Mouse (Mus musculus) bone marrow, adult 2 months (tissue): ENCODE results near the gene Nup188. TPM values are rescaled to one million over a fixed set of nuclear protein-coding genes. Genes with fewer than 3 reads are reported as not detected.

Experiments
- H3K27ac ChIP-seq: fragments of 200-500 bp; 2 replicates; pipeline ENCODE4 v1.5.1; 2012; ENCODE audit warnings: low read depth, mild to moderate bottlenecking, control low read depth, inconsistent platforms, low read length; ENCODE audit not compliant: control insufficient read depth, poor library complexity, insufficient read depth
- H3K4me1 ChIP-seq: fragments of 200-500 bp; 2 replicates; pipeline ENCODE4 v1.6.1; 2011; ENCODE audit warnings: low read length; ENCODE audit not compliant: control insufficient read depth, insufficient read depth
- H3K4me3 ChIP-seq: fragments of 200-500 bp; replicated peaks from 2 replicates; pipeline ENCODE3; 2011; ENCODE audit warnings: mild to moderate bottlenecking, low read depth, low read length, control low read depth; ENCODE audit not compliant: control insufficient read depth
- CTCF ChIP-seq: fragments of 200-500 bp; IDR thresholded peaks from 2 replicates; pipeline ENCODE4 v1.5.1; 2011; ENCODE audit warnings: low read length, control low read depth; ENCODE audit not compliant: control insufficient read depth, insufficient read depth
- POLR2A ChIP-seq: fragments of 200-500 bp; IDR thresholded peaks from 2 replicates; pipeline ENCODE4 v1.6.1; 2011; ENCODE audit warnings: low read depth, mild to moderate bottlenecking, control low read depth, low read length, borderline replicate concordance; ENCODE audit not compliant: control insufficient read depth
- WGBS: fragments of 180-500 bp; shearing (Covaris S2); methylation state at CpG from one replicate; pipeline ENCODE4 v1.1.7; 2018; 5-methylcytosine and 5-hydroxymethylcytosine counted together
- polyA plus RNA-seq: library from polyadenylated mRNA; stranded (reverse); fragments of >200 nt; gene quantifications from 2 replicates; pipeline ENCODE4 v1.2.4, GENCODE M21; 2011; ENCODE audit warnings: low replicate concordance; ENCODE audit not compliant: missing spikeins, insufficient read depth, insufficient read length

The Nup188 gene
- polyA plus RNA-seq, 1 experiment: 27.3 TPM

DNA sequence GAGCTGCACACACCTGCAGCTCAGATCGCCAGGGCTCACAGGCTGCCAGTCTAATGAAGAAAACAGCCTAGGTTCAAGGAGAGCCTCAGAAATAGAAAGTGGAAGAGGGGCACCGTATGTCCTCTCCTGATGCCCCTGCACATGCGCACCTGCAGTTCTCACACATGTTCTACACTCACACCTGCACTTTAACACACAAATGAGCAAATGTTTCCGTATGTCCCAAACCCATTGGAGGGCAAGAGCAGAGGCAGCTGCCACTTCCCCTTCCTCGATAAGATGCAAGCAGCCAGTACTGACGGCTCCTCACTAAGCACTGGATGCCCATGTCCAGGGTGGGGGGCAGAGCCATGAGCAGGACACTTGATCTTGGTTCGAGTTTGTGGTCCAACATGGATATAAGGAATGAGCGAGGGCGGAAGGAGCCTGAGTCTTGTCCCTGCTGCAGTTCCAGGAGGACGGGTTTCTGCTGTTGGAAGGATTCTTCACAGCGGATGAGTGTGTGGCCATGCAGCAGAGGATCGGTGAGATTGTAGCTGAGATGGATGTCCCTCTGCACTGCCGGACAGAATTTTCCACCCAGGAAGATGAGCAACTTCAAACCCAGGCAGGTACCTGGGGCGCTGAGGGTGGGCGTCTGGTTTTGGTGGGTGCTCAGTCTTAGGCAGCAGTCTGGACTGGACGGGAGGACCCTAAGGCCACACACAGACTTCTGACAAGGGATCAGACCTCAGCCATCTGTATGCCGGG is 16.8 kb upstream of the Nup188 start:
- H3K27ac ChIP-seq: no peak overlapping the region
- WGBS: 65% methylated on average over 17 of the region's 17 CpGs
- H3K4me1 ChIP-seq: no peaks in the 10 kb centered on the region; the same call in 1 of the 2 replicates

DNA sequence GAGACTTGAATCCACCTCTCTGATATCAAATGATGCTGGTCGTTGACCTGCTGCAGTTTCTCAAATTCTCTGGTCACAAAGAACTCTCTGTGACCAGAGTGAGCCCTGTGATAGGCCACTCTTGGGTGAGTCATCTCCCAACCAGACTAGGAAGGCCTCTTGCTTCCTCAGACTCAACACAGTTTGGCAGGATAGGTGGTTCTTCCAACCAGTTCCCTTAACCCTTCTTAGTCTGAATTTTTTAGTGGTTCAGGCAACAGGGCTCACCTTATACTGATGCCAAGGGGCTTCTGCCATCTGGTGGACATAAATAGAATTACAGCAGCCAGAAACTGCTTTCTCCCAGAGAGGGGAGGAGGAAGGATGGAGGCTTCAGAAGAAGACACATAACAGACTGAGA is 16.1 kb upstream of the Nup188 start:
- Histone ChIP-seq H3K4me3 (no peak overlapping the region), H3K27ac (no peak overlapping the region), H3K4me1 (no peaks in the 10 kb centered on the region; the same call in 1 of the 2 replicates)
- 0% methylated on average over 1 of the region's 1 CpGs for WGBS
- peak; percentile 26; the same call in 1 of the 2 replicates for TF ChIP-seq CTCF
- no peak for TF ChIP-seq POLR2A

More for the DNA sequence above, 16.8 kb upstream of the Nup188 start:
- TF ChIP-seq POLR2A (no peak), CTCF (no peak)
- no peak overlapping the region for H3K4me3 ChIP-seq

DNA sequence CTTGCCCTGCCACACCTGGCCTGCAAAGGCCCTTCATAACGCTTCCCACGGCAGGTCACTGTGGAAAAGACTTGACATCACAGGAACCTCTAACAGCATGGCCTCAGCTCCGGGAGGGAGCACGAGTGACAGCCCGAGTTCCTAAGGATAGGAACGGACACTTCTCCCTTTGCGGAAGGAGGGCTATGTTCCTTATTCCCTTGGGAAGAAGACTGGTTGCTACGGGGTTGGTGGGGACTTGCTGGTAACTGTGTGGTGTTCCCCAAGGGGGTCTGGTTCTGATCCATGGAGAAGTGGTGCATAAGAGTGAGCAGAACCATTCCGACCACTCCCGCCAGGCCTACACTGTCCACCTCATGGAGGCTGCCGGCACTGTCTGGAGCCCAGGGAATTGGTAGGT is 5.5 kb upstream of the Nup188 start, which contains the start of gene Gm28038:
Gm28038 (plus strand) TSS at position 301 of the 400 bp plus-strand sequence.
- 90% methylated on average over 11 of the region's 11 CpGs for WGBS
- Histone ChIP-seq H3K4me3 (no peak within 1 kb of the TSS), H3K4me1 (peaks cover 3% of the 10 kb centered on the region; the same call in 1 of the 2 replicates), H3K27ac (no peak within 1 kb of the TSS)
- TF ChIP-seq CTCF: no peak
- TF ChIP-seq POLR2A: no peak

DNA sequence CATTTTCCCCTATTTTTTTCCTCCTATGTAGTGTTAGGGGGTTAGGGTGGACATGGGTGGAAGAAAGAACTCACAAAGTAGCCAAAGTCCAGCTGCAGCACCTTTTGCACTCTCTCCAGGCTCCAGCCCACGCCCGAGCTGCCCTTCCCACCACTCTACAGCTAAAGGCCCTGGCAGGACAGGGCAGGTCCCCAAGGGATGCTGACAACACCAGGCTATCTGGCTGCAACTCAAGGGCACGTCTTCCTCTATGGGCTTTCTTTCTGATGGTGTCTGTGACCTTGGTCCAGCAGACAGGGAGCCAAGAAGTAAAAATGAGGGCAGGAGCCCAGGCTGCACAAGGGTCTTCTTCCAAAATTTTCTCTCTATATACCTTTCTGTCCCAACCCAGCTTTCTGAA is 4.5 kb upstream of the Nup188 start:
- Histone ChIP-seq H3K4me3 (no peak overlapping the region), H3K27ac (no peak overlapping the region), H3K4me1 (peaks cover 3% of the 10 kb centered on the region; the same call in 1 of the 2 replicates)
- no peak for TF ChIP-seq POLR2A
- no peak for TF ChIP-seq CTCF
- WGBS: 80% methylated on average over 3 of the region's 3 CpGs

DNA sequence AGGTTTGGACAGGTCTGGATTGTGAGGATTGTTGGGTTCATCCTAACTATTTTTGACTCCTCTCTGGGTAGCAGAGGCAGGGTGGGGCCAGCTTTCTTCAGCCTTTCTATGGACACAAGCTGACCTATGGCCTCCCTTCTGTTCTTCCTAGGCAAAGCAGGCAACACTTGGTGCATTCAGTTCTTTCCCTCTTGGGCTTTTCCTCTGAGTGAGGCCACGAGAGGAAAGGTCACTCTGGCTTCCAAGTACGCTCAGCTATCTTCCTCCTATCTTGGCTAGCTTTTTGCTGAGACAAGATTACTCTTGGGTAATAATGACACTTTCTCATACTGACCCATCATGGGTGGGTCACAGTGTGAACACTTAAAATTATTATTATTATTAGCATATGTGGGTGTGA is 3.0 kb upstream of the Nup188 start:
- Histone ChIP-seq H3K4me3 (no peak overlapping the region), H3K4me1 (peaks cover 3% of the 10 kb centered on the region; the same call in 1 of the 2 replicates), H3K27ac (no peak overlapping the region)
- 83% methylated on average over 2 of the region's 2 CpGs for WGBS
- TF ChIP-seq CTCF: no peak
- TF ChIP-seq POLR2A: no peak

DNA sequence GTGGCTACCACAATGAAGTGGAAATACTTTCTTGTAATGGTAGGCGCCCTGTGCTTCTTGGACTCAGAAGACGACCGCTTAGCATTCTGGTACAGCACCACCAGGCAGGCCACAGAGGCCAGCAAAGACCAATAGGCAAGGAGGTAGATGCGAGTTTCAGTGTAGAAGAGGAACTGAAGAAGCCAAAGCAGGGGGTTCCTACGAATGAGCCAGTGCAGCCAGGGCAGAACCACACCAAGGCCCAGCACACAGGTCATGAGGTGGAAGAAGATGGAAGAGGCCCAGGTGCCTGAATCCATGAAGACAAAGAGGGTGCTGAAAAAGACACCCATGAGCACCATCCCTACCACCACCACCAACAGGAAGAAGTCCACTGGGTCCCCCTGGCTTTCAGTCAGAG is 1.2 kb upstream of the Nup188 start:
- WGBS: 71% methylated on average over 5 of the region's 5 CpGs
- TF ChIP-seq CTCF (no peak), POLR2A (no peak)
- H3K4me1 ChIP-seq: peaks cover 3% of the 10 kb centered on the region; the same call in 1 of the 2 replicates
- no peak overlapping the region for H3K27ac ChIP-seq
- H3K4me3 ChIP-seq: peak overlapping the region; percentile 10

DNA sequence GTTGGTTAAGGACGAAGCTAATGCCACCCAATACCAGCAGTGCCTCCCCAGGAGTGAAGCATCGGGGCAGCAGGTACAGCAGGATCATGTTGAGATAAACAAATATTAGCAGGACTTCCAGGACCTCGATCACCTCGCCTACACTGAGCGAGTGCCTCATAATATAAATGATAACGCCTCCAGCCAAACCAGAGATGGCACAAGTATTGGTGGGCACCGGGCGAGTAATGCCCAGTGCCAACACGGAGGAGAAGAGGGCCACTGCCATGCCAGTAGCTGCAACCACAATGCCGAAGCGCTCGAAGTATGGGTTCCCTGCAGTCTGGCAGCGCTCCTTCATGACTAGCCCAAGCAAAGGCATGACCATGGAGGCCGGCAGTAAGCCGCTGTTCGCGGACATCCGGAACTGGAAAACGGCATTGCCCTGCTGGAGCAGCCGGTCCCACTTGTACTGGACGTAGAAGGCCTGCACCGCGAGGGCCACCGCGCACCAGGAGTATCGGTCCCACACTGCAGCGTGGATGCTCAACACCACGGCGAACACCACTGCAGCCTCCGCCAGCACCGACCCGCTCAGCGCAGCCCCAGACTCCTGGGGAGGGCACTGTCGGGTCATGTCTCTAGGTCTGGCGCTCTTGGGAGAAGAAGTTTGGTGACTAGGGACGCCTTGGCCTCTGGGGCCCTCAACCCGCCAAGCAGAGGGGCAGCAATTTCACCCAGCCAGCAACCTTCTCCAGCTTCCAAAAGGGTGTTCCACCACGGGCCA is 598 bp upstream of the Nup188 start:
- peaks cover 4% of the 10 kb centered on the region for H3K4me1 ChIP-seq
- TF ChIP-seq POLR2A (no peak), CTCF (no peak)
- H3K27ac ChIP-seq: peak overlapping the region; percentile 47; the same call in 1 of the 2 replicates
- WGBS: 12% methylated on average over 38 of the region's 38 CpGs
- peak overlapping the region; percentile 100 for H3K4me3 ChIP-seq

DNA sequence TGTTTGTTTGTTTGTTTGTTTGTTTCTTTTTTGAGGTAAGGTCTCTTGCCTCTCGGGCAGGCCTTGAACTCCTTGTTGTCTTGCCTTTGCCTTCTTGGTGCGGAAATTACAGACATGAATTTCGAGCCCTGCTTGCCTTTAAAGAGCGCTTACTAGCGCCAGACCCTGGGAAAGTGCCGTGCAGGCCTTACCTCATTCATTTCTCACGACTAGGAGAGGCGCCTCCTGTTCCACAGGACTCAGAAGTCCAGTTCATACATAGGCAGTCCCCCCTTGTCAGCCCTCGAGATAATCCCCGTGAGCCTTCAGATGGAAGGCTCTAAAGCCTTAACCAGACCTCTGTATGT is 803 bp downstream of the Nup188 start:
- Histone ChIP-seq H3K27ac (peak overlapping the region; percentile 3; the same call in 1 of the 2 replicates), H3K4me1 (peaks cover 4% of the 10 kb centered on the region), H3K4me3 (peak overlapping the region; percentile 100)
- no peak for TF ChIP-seq POLR2A
- no peak for TF ChIP-seq CTCF
- WGBS: under 1% methylated on average over 10 of the region's 10 CpGs
